Mouse (Mus musculus) heart, postnatal 36 days (tissue): ENCODE measurements around the gene 9530003J23Rik. TPM values are rescaled to one million over a fixed set of nuclear protein-coding genes. Genes with fewer than 3 reads are reported as not detected.
"Not testable (repeated sequence)": the region's sequence is repeated elsewhere in the genome, so short reads cannot be mapped to it uniquely, and the experiment has no call there.

ENCODE experiments used
- DNase-seq, 2 experiments: peaks; one replicate each; pipeline ENCODE4 v3.0.0; 2021 to 2022
- intact Hi-C: fragments of 180-260 bp; cut with DNase I; formaldehyde crosslinking; loops from one replicate; pipeline ENCODE4 v1.15.1; 2025
- total RNA-seq, 2 experiments: library from RNA; stranded (reverse); gene quantifications; 2 replicates each; pipeline ENCODE4 v1.2.3; 2021

Gene 9530003J23Rik
- total RNA-seq = not detected

- intact Hi-C loops = no loop called here
- DNase-seq = no peak
Measured at GRCm38 (mm10) chr10:117238603-117239002, at the start of gene 9530003J23Rik. 9530003J23Rik (minus strand) TSS chr10:117238703.

- intact Hi-C loops = no loop called here
- no peak for DNase-seq
Measured at GRCm38 (mm10) chr10:117287226-117287850, 48.8 kb upstream of the 9530003J23Rik start.

- intact Hi-C loops = no loop called here
- no peak for DNase-seq
Measured at GRCm38 (mm10) chr10:117286366-117286970, 48.0 kb upstream of the 9530003J23Rik start.

GRCm38 (mm10) chr10:117285584-117285983 is 47.1 kb upstream of the 9530003J23Rik start:
- intact Hi-C loops, DNase-seq: not testable (repeated sequence)

GRCm38 (mm10) chr10:117284578-117285520 is 46.3 kb upstream of the 9530003J23Rik start:
- no peak for DNase-seq
- intact Hi-C loops = no loop called here

GRCm38 (mm10) chr10:117283871-117284577 is 45.5 kb upstream of the 9530003J23Rik start:
- intact Hi-C loops = no loop called here

GRCm38 (mm10) chr10:117283196-117283595 is 44.7 kb upstream of the 9530003J23Rik start:
- intact Hi-C loops, DNase-seq: not testable (repeated sequence)

More at GRCm38 (mm10) chr10:117283871-117284577, 45.5 kb upstream of the 9530003J23Rik start:
- no peak for DNase-seq

- DNase-seq = no peak
- intact Hi-C loops = no loop called here
Measured at GRCm38 (mm10) chr10:117282551-117282950, 44.0 kb upstream of the 9530003J23Rik start.

GRCm38 (mm10) chr10:117282049-117282448 is 43.5 kb upstream of the 9530003J23Rik start, which contains the start of gene Lyz2:
Lyz2 (minus strand) TSS chr10:117282321.
- intact Hi-C loops = no loop called here

GRCm38 (mm10) chr10:117281381-117281920 is 42.9 kb upstream of the 9530003J23Rik start:
- intact Hi-C loops = no loop called here
- no peak for DNase-seq

More at GRCm38 (mm10) chr10:117282049-117282448, 43.5 kb upstream of the 9530003J23Rik start, which contains the start of gene Lyz2:
- peak; percentile 24 to 29 for DNase-seq

GRCm38 (mm10) chr10:117280000-117280399 is 41.5 kb upstream of the 9530003J23Rik start:
- intact Hi-C loops = loop anchor here (10.0 kb wide), 1 partner anchor 125 kb away; no protein-coding TSS in a partner anchor
- no peak for DNase-seq

- not testable (repeated sequence) for DNase-seq
- intact Hi-C loops = loop anchor here (10.0 kb wide), 1 partner anchor 126 kb away; no protein-coding TSS in a partner anchor
Measured at GRCm38 (mm10) chr10:117278510-117278909, 40.0 kb upstream of the 9530003J23Rik start.

- intact Hi-C loops = loop anchor here (10.0 kb wide), 1 partner anchor 127 kb away; no protein-coding TSS in a partner anchor
- DNase-seq = not testable (repeated sequence)
Measured at GRCm38 (mm10) chr10:117277779-117278178, 39.3 kb upstream of the 9530003J23Rik start.

GRCm38 (mm10) chr10:117275681-117276369 is 37.3 kb upstream of the 9530003J23Rik start:
- intact Hi-C loops = loop anchor here (10.0 kb wide), 1 partner anchor 129 kb away; no protein-coding TSS in a partner anchor
- DNase-seq = no peak

- intact Hi-C loops = loop anchor here (10.0 kb wide), 1 partner anchor 130 kb away; no protein-coding TSS in a partner anchor
- DNase-seq = not testable (repeated sequence)
Measured at GRCm38 (mm10) chr10:117274645-117275044, 36.1 kb upstream of the 9530003J23Rik start.

GRCm38 (mm10) chr10:117272023-117272422 is 33.5 kb upstream of the 9530003J23Rik start:
- DNase-seq = no peak
- intact Hi-C loops = loop anchor here (2.0 to 10.0 kb wide), 2 partner anchors 133 to 163 kb away; no protein-coding TSS in a partner anchor

- intact Hi-C loops = no loop called here
- no peak for DNase-seq
Measured at GRCm38 (mm10) chr10:117259870-117260269, 21.4 kb upstream of the 9530003J23Rik start.

- DNase-seq = no peak
- intact Hi-C loops = no loop called here
Measured at GRCm38 (mm10) chr10:117235866-117236265, 2.6 kb downstream of the 9530003J23Rik start.

- intact Hi-C loops = no loop called here
- no peak for DNase-seq
Measured at GRCm38 (mm10) chr10:117234825-117235224, 3.7 kb downstream of the 9530003J23Rik start.
